Mouse (Mus musculus) adrenal gland, adult 18-20 months (tissue): ENCODE data around the gene F12. TPM values are rescaled to one million over a fixed set of nuclear protein-coding genes. Genes with fewer than 3 reads are reported as not detected.

ENCODE experiments used
- DNase-seq, 2 experiments: peaks; one replicate each; pipeline ENCODE4 v3.0.0; 2021 to 2022; ENCODE audit warnings: low spot score in 2 of 2
- long read RNA-seq, 2 experiments: library from polyadenylated mRNA; stranded (forward); transcript quantifications; one replicate each; pipeline ENCODE4 v2.0.0; 2021
- total RNA-seq, 2 experiments: library from RNA; stranded (reverse); gene quantifications; 1 replicate in 1 of 2; 2 replicates in 1 of 2; pipeline ENCODE4 v1.2.3; 2021

The F12 gene
- not detected for total RNA-seq
- long read RNA-seq, experiment 1 = 0 reads
- long read RNA-seq, experiment 2 = 0 reads

GRCm38 (mm10) chr13:55426613-55427012 lies at the start of gene F12:
Gene F12 (minus strand): TSS chr13:55426793.
- no peak for DNase-seq

- DNase-seq = no peak
Measured at GRCm38 (mm10) chr13:55476256-55476655, 49.7 kb upstream of the F12 start.

- no peak for DNase-seq
Measured at GRCm38 (mm10) chr13:55475750-55476149, 49.2 kb upstream of the F12 start.

GRCm38 (mm10) chr13:55474621-55475069 lies 48.1 kb upstream of the F12 start:
- no peak for DNase-seq

- DNase-seq = no peak
Measured at GRCm38 (mm10) chr13:55473961-55474360, 47.4 kb upstream of the F12 start.

- DNase-seq = no peak
Measured at GRCm38 (mm10) chr13:55473076-55473831, 46.7 kb upstream of the F12 start.

- DNase-seq = peak; percentile 50 to 58
Measured at GRCm38 (mm10) chr13:55472132-55473022, 45.8 kb upstream of the F12 start.

- no peak for DNase-seq
Measured at GRCm38 (mm10) chr13:55471819-55472131, 45.2 kb upstream of the F12 start.

GRCm38 (mm10) chr13:55471156-55471818 lies 44.7 kb upstream of the F12 start:
- DNase-seq = peak; percentile 86 to 89

GRCm38 (mm10) chr13:55470372-55470771 lies 43.8 kb upstream of the F12 start:
- DNase-seq = no peak

- no peak for DNase-seq
Measured at GRCm38 (mm10) chr13:55468851-55469560, 42.4 kb upstream of the F12 start.

- DNase-seq = no peak
Measured at GRCm38 (mm10) chr13:55465830-55466440, 39.3 kb upstream of the F12 start.

- DNase-seq = no peak
Measured at GRCm38 (mm10) chr13:55465184-55465583, 38.6 kb upstream of the F12 start.

GRCm38 (mm10) chr13:55464027-55464884 lies 37.7 kb upstream of the F12 start, which contains the start of gene Prr7:
Gene Prr7 (plus strand): TSS chr13:55464267.
- peak in 1 of 2 experiments; percentile 48 for DNase-seq

GRCm38 (mm10) chr13:55463399-55464026 lies 36.9 kb upstream of the F12 start:
- DNase-seq = no peak

GRCm38 (mm10) chr13:55462965-55463364 lies 36.4 kb upstream of the F12 start:
- no peak for DNase-seq

GRCm38 (mm10) chr13:55451785-55452549 lies 25.4 kb upstream of the F12 start:
- no peak for DNase-seq

- no peak for DNase-seq
Measured at GRCm38 (mm10) chr13:55451296-55451695, 24.7 kb upstream of the F12 start.
